Mouse (Mus musculus) MEL (cell line): Measurements from ENCODE around the gene Hoxa5. TPM values are rescaled to one million over a fixed set of nuclear protein-coding genes. Genes with fewer than 3 reads are reported as not detected.

Experiments used
- DNase-seq: peaks from one replicate; pipeline ENCODE4 v3.0.0; 2011; ENCODE audit warnings: low read depth, low spot score
- H3K27ac ChIP-seq: 2 replicates; pipeline ENCODE4 v1.5.1; 2012; ENCODE audit warnings: low read depth, mild to moderate bottlenecking, control low read depth, low read length, moderate library complexity; ENCODE audit not compliant: control insufficient read depth
- H3K27me3 ChIP-seq, 2 experiments: fragments of 150-350 bp in 1 of 2; sonication (generic) in 1 of 2; 2 replicates each; pipeline ENCODE4 v1.6.1; 2012; ENCODE audit warnings: low read length in 2 of 2, mild to moderate bottlenecking in 2 of 2, improper control_type of control experiment in 1 of 2, moderate library complexity in 1 of 2; ENCODE audit not compliant: insufficient read depth in 2 of 2, control insufficient read depth in 1 of 2
- H3K36me3 ChIP-seq, 2 experiments: 2 replicates each; pipeline ENCODE4 v1.6.1; 2012 to 2014; ENCODE audit warnings: low read length in 2 of 2, improper control_type of control experiment in 1 of 2, inconsistent platforms in 1 of 2, mild to moderate bottlenecking in 1 of 2; ENCODE audit not compliant: insufficient read depth in 2 of 2, control insufficient read depth in 1 of 2
- H3K4me1 ChIP-seq, 2 experiments: fragments of 150-350 bp in 1 of 2; sonication (generic) in 1 of 2; 2 replicates each; pipeline ENCODE4 v1.6.1; 2012; ENCODE audit warnings: low read length in 2 of 2, improper control_type of control experiment in 1 of 2, mild to moderate bottlenecking in 1 of 2; ENCODE audit not compliant: insufficient read depth in 2 of 2, control insufficient read depth in 1 of 2
- H3K4me3 ChIP-seq, 2 experiments: fragments of 150-350 bp in 1 of 2; sonication (generic) in 1 of 2; 2 replicates each; pipeline ENCODE4 v1.5.1; 2012; ENCODE audit warnings: low read depth in 2 of 2, low read length in 2 of 2, mild to moderate bottlenecking in 2 of 2, moderate library complexity in 2 of 2, control low read depth in 1 of 2, improper control_type of control experiment in 1 of 2; ENCODE audit not compliant: control insufficient read depth in 1 of 2, insufficient read depth in 1 of 2
- H3K79me2 ChIP-seq: 2 replicates; pipeline ENCODE4 v1.6.1; 2012; ENCODE audit warnings: mild to moderate bottlenecking, low read length, moderate library complexity; ENCODE audit not compliant: control insufficient read depth, poor library complexity, insufficient read depth
- H3K9ac ChIP-seq: 2 replicates; pipeline ENCODE4 v1.6.1; 2012; ENCODE audit warnings: low read depth, mild to moderate bottlenecking, control low read depth, low read length, moderate library complexity; ENCODE audit not compliant: control insufficient read depth, poor library complexity, severe bottlenecking
- H3K9me3 ChIP-seq: fragments of 150-350 bp; sonication (generic); replicated peaks from 2 replicates; pipeline ENCODE4 v1.6.1; 2012; ENCODE audit warnings: mild to moderate bottlenecking, low read length, improper control_type of control experiment, moderate library complexity; ENCODE audit not compliant: insufficient read depth
- BHLHE40 ChIP-seq: IDR thresholded peaks from 2 replicates; pipeline ENCODE4 v1.6.1; 2012; ENCODE audit warnings: low read depth, mild to moderate bottlenecking, inconsistent platforms, low read length, improper control_type of control experiment, borderline replicate concordance
- CHD2 ChIP-seq: IDR thresholded peaks from 2 replicates; pipeline ENCODE4 v1.6.1; 2011; ENCODE audit warnings: low read length, improper control_type of control experiment
- CTCF ChIP-seq, 3 experiments: IDR thresholded peaks in 2 of 3; conservative IDR thresholded peaks in 1 of 3; 2 replicates each; pipeline ENCODE4 v1.5.1; 2011 to 2012; ENCODE audit warnings: low read length in 3 of 3, low read depth in 2 of 3, mild to moderate bottlenecking in 2 of 3, improper control_type of control experiment in 1 of 3, inconsistent platforms in 1 of 3, mixed read lengths in 1 of 3, moderate library complexity in 1 of 3; ENCODE audit not compliant: control insufficient read depth in 1 of 3, insufficient read depth in 1 of 3, poor library complexity in 1 of 3, severe bottlenecking in 1 of 3
- EP300 ChIP-seq, 2 experiments: IDR thresholded peaks; 2 replicates each; pipeline ENCODE4 v1.6.1; 2011; ENCODE audit warnings: improper control_type of control experiment in 2 of 2, low read length in 2 of 2, low read depth in 1 of 2, mild to moderate bottlenecking in 1 of 2
- ETS1 ChIP-seq: IDR thresholded peaks from 2 replicates; pipeline ENCODE4 v1.6.1; 2012; ENCODE audit warnings: low read depth, mild to moderate bottlenecking, inconsistent platforms, low read length, improper control_type of control experiment, moderate library complexity
- GATA1 ChIP-seq: IDR thresholded peaks from 2 replicates; pipeline ENCODE4 v1.6.1; 2011; ENCODE audit warnings: low read depth, low read length, improper control_type of control experiment
- HCFC1 ChIP-seq: IDR thresholded peaks from 2 replicates; pipeline ENCODE4 v1.6.1; 2012; ENCODE audit warnings: low read depth, mild to moderate bottlenecking, inconsistent platforms, low read length, improper control_type of control experiment, moderate library complexity
- JUND ChIP-seq: IDR thresholded peaks from 2 replicates; pipeline ENCODE4 v1.6.1; 2011; ENCODE audit warnings: low read depth, mild to moderate bottlenecking, improper control_type of control experiment, low read length
- KAT2A ChIP-seq: conservative IDR thresholded peaks from 2 replicates; pipeline ENCODE4 v1.6.1; 2012; ENCODE audit warnings: low read depth, low read length, improper control_type of control experiment, inconsistent platforms
- MAFK ChIP-seq: IDR thresholded peaks from 2 replicates; pipeline ENCODE4 v1.6.1; 2011; ENCODE audit warnings: low read depth, mild to moderate bottlenecking, low read length, improper control_type of control experiment, borderline replicate concordance
- MAX ChIP-seq: IDR thresholded peaks from 2 replicates; pipeline ENCODE4 v1.6.1; 2011; ENCODE audit warnings: low read length, improper control_type of control experiment
- MAZ ChIP-seq: IDR thresholded peaks from 2 replicates; pipeline ENCODE4 v1.6.1; 2012; ENCODE audit warnings: low read depth, mild to moderate bottlenecking, inconsistent platforms, low read length, improper control_type of control experiment
- POLR2AphosphoS2 ChIP-seq: IDR thresholded peaks from 2 replicates; pipeline ENCODE4 v1.6.1; 2011; ENCODE audit warnings: low read length, improper control_type of control experiment
- POLR2AphosphoS5 ChIP-seq: IDR thresholded peaks from 2 replicates; pipeline ENCODE4 v1.6.1; 2012; ENCODE audit warnings: low read depth, borderline replicate concordance, mild to moderate bottlenecking, inconsistent platforms, low read length, moderate library complexity, mixed read lengths
- RCOR1 ChIP-seq: IDR thresholded peaks from 2 replicates; pipeline ENCODE4 v1.6.1; 2012; ENCODE audit warnings: low read depth, mild to moderate bottlenecking, inconsistent platforms, low read length, improper control_type of control experiment
- SIN3A ChIP-seq: IDR thresholded peaks from 2 replicates; pipeline ENCODE4 v1.6.1; 2012; ENCODE audit warnings: low read length, improper control_type of control experiment, inconsistent platforms
- TBP ChIP-seq: IDR thresholded peaks from 2 replicates; pipeline ENCODE4 v1.8.0; 2011; ENCODE audit warnings: low read depth, low read length, improper control_type of control experiment
- TCF12 ChIP-seq: IDR thresholded peaks from 2 replicates; pipeline ENCODE4 v1.6.1; 2014; ENCODE audit warnings: low read depth, mild to moderate bottlenecking, inconsistent platforms, low read length, improper control_type of control experiment, moderate library complexity
- USF1 ChIP-seq: IDR thresholded peaks from 2 replicates; pipeline ENCODE4 v1.6.1; 2014; ENCODE audit warnings: low read depth, mild to moderate bottlenecking, inconsistent platforms, low read length, improper control_type of control experiment, moderate library complexity
- ZC3H11A ChIP-seq: IDR thresholded peaks from 2 replicates; pipeline ENCODE4 v1.6.1; 2012; ENCODE audit warnings: low read depth, mild to moderate bottlenecking, inconsistent platforms, low read length, improper control_type of control experiment
- ZMIZ1 ChIP-seq: IDR thresholded peaks from 2 replicates; pipeline ENCODE4 v1.6.1; 2012; ENCODE audit warnings: low read depth, mild to moderate bottlenecking, inconsistent platforms, low read length, improper control_type of control experiment, moderate library complexity
- polyA plus RNA-seq, 2 experiments: library from polyadenylated mRNA; stranded (reverse) in 1 of 2; unstranded in 1 of 2; fragments of >175 nt in 1 of 2; fragments of >200 nt in 1 of 2; gene quantifications; 2 replicates each; pipeline versions ENCODE4 v1.2.1 to v1.2.4; 2012; ENCODE audit warnings: low replicate concordance in 2 of 2, low read depth in 1 of 2; ENCODE audit not compliant: insufficient read length in 2 of 2, insufficient read depth in 1 of 2, missing spikeins in 1 of 2
- total RNA-seq: library from RNA; depleted of rRNA; stranded (reverse); fragments of 300-350 nt; gene quantifications from 2 replicates; pipeline ENCODE4 v1.2.3, GENCODE M21; 2012

Hoxa5 gene
- total and polyA plus RNA-seq, 3 experiments, result not detected

GRCm38 (mm10) chr6:52215070-52215469 lies 10.7 kb upstream of the Hoxa5 start:
- no peaks in the 10 kb centered on the region for H3K9me3 ChIP-seq
- H3K27me3 ChIP-seq, result no peaks in the 10 kb centered on the region
- no peak overlapping the region for H3K9ac ChIP-seq
- no peak overlapping the region for H3K27ac ChIP-seq
- no peak for DNase-seq
- no peak overlapping the region for H3K4me3 ChIP-seq
- no peaks in the 10 kb centered on the region for H3K79me2 ChIP-seq
- H3K4me1 ChIP-seq, result no peaks in the 10 kb centered on the region
- TF ChIP-seq BHLHE40 (no peak), MAZ (no peak), TCF12 (no peak), HCFC1 (no peak), RCOR1 (no peak), ZC3H11A (no peak), EP300 (IDR thresholded peaks at IDR 0.05; ENCODE audit: low read depth in 1 of 2, low read length in 2 of 2) (no peak), KAT2A (no peak), CHD2 (no peak), SIN3A (no peak), ZMIZ1 (no peak), MAFK (no peak), JUND (no peak), ETS1 (no peak), CTCF (IDR thresholded peaks at IDR 0.05 in 2 of 3, conservative IDR thresholded peaks at IDR 0.05 in 1 of 3; ENCODE audit: control insufficient read depth in 1 of 3, insufficient read depth in 1 of 3, low read depth in 2 of 3, low read length in 3 of 3, poor library complexity in 1 of 3, severe bottlenecking in 1 of 3) (no peak), USF1 (no peak), POLR2AphosphoS5 (no peak), MAX (no peak), TBP (no peak)
- no peaks in the 10 kb centered on the region for H3K36me3 ChIP-seq

GRCm38 (mm10) chr6:52214271-52214670 lies 9.9 kb upstream of the Hoxa5 start:
- Histone ChIP-seq H3K36me3 (no peaks in the 10 kb centered on the region), H3K79me2 (no peaks in the 10 kb centered on the region), H3K9ac (no peak overlapping the region), H3K4me1 (no peaks in the 10 kb centered on the region), H3K27me3 (no peaks in the 10 kb centered on the region), H3K27ac (no peak overlapping the region), H3K4me3 (no peak overlapping the region), H3K9me3 (no peaks in the 10 kb centered on the region)
- TF ChIP-seq POLR2AphosphoS2, result no peak
- TF ChIP-seq GATA1, result no peak
- no peak for DNase-seq
